Mouse (Mus musculus): ENCODE data around the gene Pigg.

Pigg gene

DNA sequence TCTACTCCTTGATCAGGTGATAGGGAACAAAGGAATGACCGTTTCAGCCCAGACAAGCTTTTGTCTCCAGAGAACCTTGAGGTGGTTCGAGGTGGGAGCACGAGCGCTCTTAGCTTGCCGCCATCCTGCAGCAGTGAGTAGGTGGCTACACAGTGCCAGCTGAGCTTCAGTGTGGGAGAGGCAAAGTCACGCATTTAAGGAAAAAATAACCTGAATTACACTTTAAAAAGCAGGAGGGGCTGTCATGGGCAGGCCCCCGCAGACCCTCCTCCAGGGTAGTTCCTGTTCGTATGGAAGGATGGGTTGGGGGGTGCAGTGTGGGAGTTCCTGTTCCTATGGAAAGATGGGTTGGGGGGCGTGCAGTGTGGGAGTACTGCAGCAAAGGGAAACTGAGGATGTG lies 47.1 kb downstream of the Pigg start:
- no peak for DNase-seq

DNA sequence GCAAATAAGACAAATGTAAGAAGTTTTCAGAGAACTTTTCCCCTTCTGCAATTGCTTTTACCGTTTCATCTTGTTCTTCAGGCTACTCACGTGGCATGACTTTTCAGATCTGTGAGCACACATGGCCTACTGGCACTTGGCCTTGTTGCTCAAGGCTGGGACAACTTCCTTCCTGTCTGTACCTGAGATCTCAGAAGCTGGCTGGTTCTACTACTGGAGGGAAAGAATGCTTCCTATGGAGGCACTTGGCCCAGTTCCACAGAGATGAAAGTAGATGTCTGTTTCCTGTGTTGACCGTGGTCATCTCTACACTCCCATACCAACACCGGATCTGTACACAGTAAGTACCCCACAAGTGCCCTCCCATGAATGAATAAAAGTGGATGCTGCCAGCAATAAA lies 47.8 kb downstream of the Pigg start:
- no peak for DNase-seq

DNA sequence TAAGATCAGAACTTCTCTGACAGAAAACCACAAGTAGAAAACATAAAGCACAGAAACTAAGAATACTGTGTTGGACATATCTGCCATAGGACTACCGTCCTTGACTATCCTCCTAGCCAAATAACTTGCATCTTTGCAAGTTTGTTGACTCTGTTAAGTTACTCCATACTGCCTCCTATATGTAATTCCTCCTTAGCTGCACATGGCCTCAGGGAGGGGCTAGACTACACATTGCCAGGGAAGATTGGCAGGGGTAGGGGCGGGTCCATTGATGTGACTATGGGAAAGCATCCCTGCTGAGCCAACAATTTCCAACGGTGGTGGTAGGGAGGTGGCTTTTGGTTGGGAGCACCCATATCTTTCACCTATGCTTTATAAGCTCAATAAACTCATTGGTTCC lies 49.9 kb downstream of the Pigg start:
- no peak for DNase-seq

DNA sequence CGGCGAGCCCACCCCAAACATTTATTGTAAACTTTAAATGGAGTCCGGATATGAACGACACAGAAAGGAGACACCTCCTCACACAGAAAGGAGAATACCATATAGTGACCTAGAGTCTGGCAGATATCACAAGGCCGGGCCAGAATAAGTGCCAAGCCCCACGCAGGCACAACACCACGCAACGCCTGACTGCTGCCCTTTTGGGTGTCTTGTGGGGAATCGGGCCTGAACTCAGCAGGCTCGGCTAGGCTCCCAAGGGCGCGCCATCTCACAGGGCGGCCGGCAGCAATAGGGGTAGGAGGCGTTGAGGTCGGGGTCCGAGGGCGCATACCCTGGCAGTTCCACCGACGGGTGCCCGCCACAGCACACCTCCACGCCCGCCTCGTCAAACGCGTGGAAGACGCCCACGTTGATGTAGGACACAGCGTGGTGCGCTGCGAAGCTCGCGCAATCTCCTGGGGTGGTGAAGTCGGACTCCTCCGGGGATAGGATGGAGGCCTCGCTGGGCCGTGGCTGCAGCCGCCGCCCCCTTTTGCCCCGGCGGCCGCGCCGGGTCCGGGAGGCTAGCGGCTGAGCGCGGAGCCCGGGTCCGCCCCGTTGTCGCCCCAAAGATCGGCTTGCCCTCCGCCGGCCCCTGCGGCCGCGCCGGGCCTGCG lies 54.0 kb downstream of the Pigg start:
- DNase-seq = no peak

- peak; percentile 44 for DNase-seq
Observed at GRCm38 (mm10) chr5:108366984-108367841, 54.8 kb downstream of the Pigg start.

DNA sequence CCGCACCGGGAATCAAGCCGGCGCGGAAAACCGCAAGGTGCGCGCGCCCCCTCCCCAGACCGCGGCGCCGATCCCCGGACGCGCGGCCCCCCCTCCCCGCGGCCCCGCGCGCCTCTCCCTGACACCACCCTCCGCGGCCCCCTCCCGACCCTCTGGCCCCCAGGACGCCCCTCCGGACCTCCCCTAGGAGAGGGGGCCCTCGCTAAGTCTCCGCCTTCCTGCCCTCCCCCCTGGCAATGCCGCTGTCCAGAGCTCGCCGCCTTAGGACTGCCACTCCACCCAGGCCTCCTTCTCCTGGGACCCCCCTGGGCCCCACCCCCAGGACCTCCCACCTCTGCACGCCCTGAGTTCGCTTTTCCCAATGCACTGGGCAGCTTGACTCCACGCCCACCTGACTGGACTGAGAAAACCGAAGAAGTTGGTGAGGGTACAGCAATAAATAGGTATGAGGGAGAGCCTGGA lies 55.5 kb downstream of the Pigg start, which contains the start of gene Gm42517:
Gene Gm42517, minus strand, starts transcription at position 52 of the 462 bp plus-strand sequence.
- peak; percentile 13 for DNase-seq

DNA sequence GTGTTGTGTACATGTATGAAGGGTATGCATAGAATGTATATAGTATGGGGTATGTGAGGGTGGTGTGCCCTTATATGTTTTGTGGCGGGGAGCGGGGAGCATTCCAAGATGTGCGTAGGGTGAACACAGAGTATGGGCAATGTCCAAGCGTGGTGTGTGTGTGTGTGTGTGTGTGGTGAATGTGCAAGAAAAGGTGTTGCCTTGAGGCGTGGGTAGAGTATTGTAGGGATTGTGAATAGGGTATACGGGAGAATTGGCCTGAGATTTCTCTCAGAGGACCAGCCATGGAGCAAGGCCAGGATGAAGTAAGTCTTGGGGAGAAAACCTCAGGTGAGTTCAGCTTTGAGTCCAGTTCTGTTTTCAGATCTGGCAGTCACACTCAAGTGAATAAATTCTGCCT lies 56.0 kb downstream of the Pigg start:
- no peak for DNase-seq

GRCm38 (mm10) chr5:108368851-108369621 lies 56.6 kb downstream of the Pigg start:
- DNase-seq = peak; percentile 18

GRCm38 (mm10) chr5:108369964-108370363 lies 57.6 kb downstream of the Pigg start:
- no peak for DNase-seq

GRCm38 (mm10) chr5:108374079-108374478 lies 61.7 kb downstream of the Pigg start:
- DNase-seq = no peak

DNA sequence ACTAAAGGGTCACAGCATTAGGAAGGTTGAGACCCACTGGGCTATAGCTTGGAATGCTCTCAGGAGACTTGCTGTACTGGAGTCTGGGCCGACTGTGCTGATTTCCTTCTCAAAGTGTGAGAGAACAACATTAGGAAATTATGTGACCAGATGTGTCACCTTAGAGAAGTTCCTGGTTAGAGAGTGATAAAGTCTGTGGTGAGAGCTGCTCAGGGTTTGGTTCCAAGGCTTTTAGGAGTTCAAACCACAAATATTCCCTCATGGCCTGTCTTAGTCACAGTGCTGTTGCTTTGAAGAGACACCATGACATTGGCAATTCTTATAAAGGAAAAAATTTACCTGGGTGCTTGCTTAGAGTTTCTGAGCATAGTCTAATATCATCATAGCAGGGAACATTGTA lies 63.6 kb downstream of the Pigg start:
- DNase-seq = no peak

- DNase-seq = no peak
Observed at GRCm38 (mm10) chr5:108378346-108378745, 65.9 kb downstream of the Pigg start.

GRCm38 (mm10) chr5:108385632-108386031 lies 73.2 kb downstream of the Pigg start:
- DNase-seq = no peak

GRCm38 (mm10) chr5:108386449-108386848 lies 74.0 kb downstream of the Pigg start:
- no peak for DNase-seq

DNA sequence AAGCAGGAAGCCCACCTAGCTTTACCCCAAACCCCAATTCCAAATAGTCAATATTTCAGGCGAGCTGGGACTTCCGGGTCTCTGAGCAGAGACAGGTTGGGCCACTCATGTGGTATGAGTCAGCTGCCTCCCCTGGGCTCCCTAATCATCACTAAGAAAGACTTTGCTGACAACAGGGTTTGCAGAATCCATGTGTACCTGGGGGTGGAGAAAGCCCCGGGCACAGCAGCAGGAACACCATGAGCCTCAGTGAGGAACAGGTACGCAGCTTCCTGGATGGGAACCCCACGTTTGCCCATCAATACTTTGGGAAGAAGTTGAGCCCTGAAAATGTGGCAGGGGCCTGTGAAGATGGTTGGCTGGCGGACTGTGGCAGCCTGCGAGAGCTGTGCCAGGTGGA lies 75.8 kb downstream of the Pigg start, which contains the start of gene Pde6b:
Gene Pde6b, plus strand, starts transcription at position 191 of the 400 bp plus-strand sequence.
- no peak for DNase-seq

DNA sequence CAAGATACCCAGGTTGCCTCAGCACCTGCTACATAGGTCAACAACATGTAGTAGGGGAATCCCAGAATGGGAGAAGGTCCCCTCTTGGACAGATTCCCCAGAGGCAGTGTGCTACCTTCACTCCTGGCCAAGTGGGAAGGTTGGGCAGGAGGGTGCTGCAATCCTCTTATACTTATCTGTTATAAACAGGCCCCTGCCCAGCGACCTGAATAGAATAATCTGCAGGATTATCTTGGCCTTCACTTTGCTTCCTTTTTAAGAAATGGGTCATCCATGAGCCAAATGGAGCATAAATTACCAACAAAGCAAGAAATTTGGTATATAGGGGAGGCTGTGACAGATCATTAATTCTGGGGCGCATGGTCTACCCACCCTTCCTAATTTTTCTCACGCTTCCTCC lies 77.3 kb downstream of the Pigg start:
- no peak for DNase-seq

Data from lung, postnatal 10 days (tissue).